Mouse (Mus musculus): ENCODE data around the gene Ppp1r27. TPM values are rescaled to one million over a fixed set of nuclear protein-coding genes. Genes with fewer than 3 reads are reported as not detected.

Ppp1r27 gene
- polyA plus RNA-seq, 1 experiment from 2014 or later: not detected

- Histone ChIP-seq H3K27ac (ENCODE audit: low read length) (peak overlapping the region; percentile 96), H3K4me3 (ENCODE audit: low read depth, low read length) (peak overlapping the region; percentile 87), H3K4me2 (replicated peaks; ENCODE audit: low read depth, low read length) (peak overlapping the region; percentile 80), H3K9ac (replicated peaks; ENCODE audit: low read depth) (peak overlapping the region; percentile 77), H3K9me3 (ENCODE audit: low read length) (no peaks in the 10 kb centered on the region), H3K4me1 (ENCODE audit: insufficient read depth, low read depth, low read length) (peaks cover 8% of the 10 kb centered on the region; the same call in 1 of the 2 replicates), H3K36me3 (ENCODE audit: insufficient read depth, low read length) (peaks cover 21% of the 10 kb centered on the region), H3K27me3 (replicated peaks; ENCODE audit: insufficient read depth, low read length) (no peaks in the 10 kb centered on the region)
- DNase-seq (ENCODE audit: low spot score) (no peak), ATAC-seq (peak; percentile 16)
- 0% methylated on average over 19 of the region's 24 CpGs for WGBS
- TF ChIP-seq CTCF (IDR thresholded peaks at IDR 0.05) (0 out of 2 replicates have a peak, but pooled peaks have one; percentile 14), EP300 (IDR thresholded peaks at IDR 0.05) (no peak)
Observed at GRCm38 (mm10) chr11:120572417-120572751, 21.5 kb upstream of the Ppp1r27 start.

GRCm38 (mm10) chr11:120571754-120572416, 21.0 kb upstream of the Ppp1r27 start:
- ATAC-seq (no peak), DNase-seq (ENCODE audit: low spot score) (peak; percentile 19)
- Histone ChIP-seq H3K9ac (replicated peaks; ENCODE audit: low read depth) (peak overlapping the region; percentile 77), H3K27me3 (replicated peaks; ENCODE audit: insufficient read depth, low read length) (no peaks in the 10 kb centered on the region), H3K4me2 (replicated peaks; ENCODE audit: low read depth, low read length) (peak overlapping the region; percentile 80), H3K27ac (ENCODE audit: low read length) (peak overlapping the region; percentile 96), H3K4me1 (ENCODE audit: insufficient read depth, low read depth, low read length) (peaks cover 8% of the 10 kb centered on the region; the same call in 1 of the 2 replicates), H3K9me3 (ENCODE audit: low read length) (no peaks in the 10 kb centered on the region), H3K4me3 (ENCODE audit: low read depth, low read length) (peak overlapping the region; percentile 87), H3K36me3 (ENCODE audit: insufficient read depth, low read length) (peaks cover 26% of the 10 kb centered on the region)
- TF ChIP-seq CTCF (IDR thresholded peaks at IDR 0.05): no peak
- no peak for TF ChIP-seq EP300 (IDR thresholded peaks at IDR 0.05)
- WGBS: 4% methylated on average over 11 of the region's 11 CpGs

DNA sequence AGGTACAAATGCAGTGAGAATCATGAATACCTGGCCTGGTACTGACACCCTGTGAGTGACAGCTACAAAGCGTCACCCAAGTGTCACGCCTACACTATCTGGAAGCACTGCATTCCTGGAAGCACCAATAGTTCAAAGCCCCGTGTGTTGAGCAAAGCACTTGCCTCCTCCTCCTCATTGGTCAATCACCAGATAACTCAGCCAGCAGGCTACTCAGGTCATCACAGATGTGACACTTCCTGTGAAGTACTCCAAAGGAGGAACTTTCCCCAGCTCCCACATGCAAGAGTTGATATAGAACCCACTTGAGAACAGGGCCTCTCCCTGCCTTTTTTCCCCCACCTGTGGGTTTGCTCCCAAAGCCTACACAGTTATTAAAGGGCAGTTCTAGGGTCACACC, 20.2 kb upstream of the Ppp1r27 start:
- DNase-seq (ENCODE audit: low spot score) (peak; percentile 31), ATAC-seq (no peak)
- H3K4me3 ChIP-seq (ENCODE audit: low read depth, low read length): peak overlapping the region; percentile 87; the same call in 1 of the 2 replicates
- peaks cover 31% of the 10 kb centered on the region for H3K36me3 ChIP-seq (ENCODE audit: insufficient read depth, low read length)
- no peak overlapping the region for H3K9ac ChIP-seq (replicated peaks; ENCODE audit: low read depth)
- TF ChIP-seq EP300 (IDR thresholded peaks at IDR 0.05): no peak
- TF ChIP-seq CTCF (IDR thresholded peaks at IDR 0.05): no peak
- peak overlapping the region; percentile 80; the same call in 1 of the 2 replicates for H3K4me2 ChIP-seq (replicated peaks; ENCODE audit: low read depth, low read length)
- H3K9me3 ChIP-seq (ENCODE audit: low read length): no peaks in the 10 kb centered on the region
- peaks cover 8% of the 10 kb centered on the region; the same call in 1 of the 2 replicates for H3K4me1 ChIP-seq (ENCODE audit: insufficient read depth, low read depth, low read length)
- H3K27ac ChIP-seq (ENCODE audit: low read length): 0 out of 2 replicates have a peak overlapping the region, but pooled peaks have one; percentile 0
- H3K27me3 ChIP-seq (replicated peaks; ENCODE audit: insufficient read depth, low read length): no peaks in the 10 kb centered on the region
- WGBS: 49% methylated on average over 3 of the region's 3 CpGs

- Histone ChIP-seq H3K36me3 (ENCODE audit: insufficient read depth, low read length) (peaks cover 52% of the 10 kb centered on the region), H3K4me1 (ENCODE audit: insufficient read depth, low read depth, low read length) (0 out of 2 replicates have a peak, but pooled peaks cover 4% of the 10 kb centered on the region), H3K4me2 (replicated peaks; ENCODE audit: low read depth, low read length) (no peak overlapping the region), H3K9me3 (ENCODE audit: low read length) (no peaks in the 10 kb centered on the region), H3K27ac (ENCODE audit: low read length) (no peak overlapping the region), H3K4me3 (ENCODE audit: low read depth, low read length) (no peak overlapping the region), H3K27me3 (replicated peaks; ENCODE audit: insufficient read depth, low read length) (no peaks in the 10 kb centered on the region), H3K9ac (replicated peaks; ENCODE audit: low read depth) (no peak overlapping the region)
- WGBS: 86% methylated on average over 6 of the region's 6 CpGs
- ATAC-seq: no peak
- TF ChIP-seq EP300 (IDR thresholded peaks at IDR 0.05) (no peak), CTCF (IDR thresholded peaks at IDR 0.05) (no peak)
- DNase-seq (ENCODE audit: low spot score): no peak
Observed at GRCm38 (mm10) chr11:120568324-120568723, 17.4 kb upstream of the Ppp1r27 start.

GRCm38 (mm10) chr11:120565114-120565513, 14.2 kb upstream of the Ppp1r27 start:
- H3K27me3 ChIP-seq (replicated peaks; ENCODE audit: insufficient read depth, low read length): no peaks in the 10 kb centered on the region
- DNase-seq (ENCODE audit: low spot score) (no peak), ATAC-seq (no peak)
- H3K4me2 ChIP-seq (replicated peaks; ENCODE audit: low read depth, low read length): no peak overlapping the region
- TF ChIP-seq CTCF (IDR thresholded peaks at IDR 0.05): no peak
- no peak for TF ChIP-seq EP300 (IDR thresholded peaks at IDR 0.05)
- H3K4me3 ChIP-seq (ENCODE audit: low read depth, low read length): no peak overlapping the region
- H3K4me1 ChIP-seq (ENCODE audit: insufficient read depth, low read depth, low read length): no peaks in the 10 kb centered on the region
- H3K27ac ChIP-seq (ENCODE audit: low read length): no peak overlapping the region
- no peak overlapping the region for H3K9ac ChIP-seq (replicated peaks; ENCODE audit: low read depth)
- H3K36me3 ChIP-seq (ENCODE audit: insufficient read depth, low read length): peaks cover 79% of the 10 kb centered on the region
- no peaks in the 10 kb centered on the region for H3K9me3 ChIP-seq (ENCODE audit: low read length)
- 88% methylated on average over 9 of the region's 9 CpGs for WGBS

- DNase-seq (ENCODE audit: low spot score): no peak
- H3K27me3 ChIP-seq (replicated peaks; ENCODE audit: insufficient read depth, low read length): no peaks in the 10 kb centered on the region
- no peak for ATAC-seq
- 94% methylated on average over 13 of the region's 13 CpGs for WGBS
- H3K4me3 ChIP-seq (ENCODE audit: low read depth, low read length): no peak overlapping the region
- no peak overlapping the region for H3K27ac ChIP-seq (ENCODE audit: low read length)
- no peak overlapping the region for H3K9ac ChIP-seq (replicated peaks; ENCODE audit: low read depth)
- no peak overlapping the region for H3K4me2 ChIP-seq (replicated peaks; ENCODE audit: low read depth, low read length)
- no peaks in the 10 kb centered on the region for H3K4me1 ChIP-seq (ENCODE audit: insufficient read depth, low read depth, low read length)
- H3K9me3 ChIP-seq (ENCODE audit: low read length): no peaks in the 10 kb centered on the region
- H3K36me3 ChIP-seq (ENCODE audit: insufficient read depth, low read length): peaks cover 79% of the 10 kb centered on the region
- TF ChIP-seq EP300 (IDR thresholded peaks at IDR 0.05) (no peak), CTCF (IDR thresholded peaks at IDR 0.05) (no peak)
Observed at GRCm38 (mm10) chr11:120562949-120563348, 12.0 kb upstream of the Ppp1r27 start.
